Mouse (Mus musculus): Measurements from ENCODE around the gene Otud7b. TPM values are rescaled to one million over a fixed set of nuclear protein-coding genes. Genes with fewer than 3 reads are reported as not detected.

Gene Otud7b
- 16.0 and 17.8 TPM in 2 replicates for polyA plus RNA-seq (2012; rRNA removed)

DNA sequence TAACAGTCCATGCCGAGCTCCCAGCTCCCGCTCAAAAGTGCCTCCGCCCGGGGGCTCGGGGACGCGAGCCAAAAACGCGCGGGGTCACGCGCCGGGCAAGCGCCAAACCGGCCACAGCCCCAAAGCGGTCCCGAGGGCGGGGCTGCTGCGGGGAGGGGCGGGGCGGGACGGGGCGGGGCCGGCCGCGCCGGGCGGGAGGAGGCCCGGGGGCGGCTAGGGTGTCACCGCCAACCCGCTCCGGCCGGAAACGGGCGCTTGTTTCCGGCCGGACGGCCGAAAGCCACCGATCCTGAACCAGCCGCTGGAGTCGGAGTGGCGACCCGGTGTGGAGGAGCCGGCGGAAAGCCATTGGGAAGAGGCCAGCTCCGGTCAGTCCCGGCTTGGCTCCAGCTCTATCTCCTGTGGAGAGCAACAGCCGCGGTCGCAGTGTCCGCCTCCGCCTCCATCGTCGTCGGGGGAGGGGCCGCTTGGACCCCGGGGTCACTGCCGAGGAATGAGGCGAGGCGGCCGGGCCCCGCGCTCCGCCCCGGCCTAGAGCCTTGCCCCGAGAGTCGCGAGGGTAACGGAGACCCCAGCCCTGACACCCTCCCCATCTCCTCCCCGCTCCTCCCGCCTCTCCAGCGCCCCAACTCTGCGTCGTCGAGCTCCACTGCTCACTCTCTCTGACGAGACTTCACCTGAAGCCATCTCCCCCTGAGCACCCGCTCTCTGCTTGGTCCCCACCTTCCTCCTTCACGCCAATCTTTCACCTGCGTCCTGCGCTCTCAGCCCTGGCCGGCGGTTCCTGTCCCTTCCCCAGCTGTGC, at the start of gene Otud7b:
Gene Otud7b, plus strand, starts transcription at position 267 of the 805 bp plus-strand sequence.

DNA sequence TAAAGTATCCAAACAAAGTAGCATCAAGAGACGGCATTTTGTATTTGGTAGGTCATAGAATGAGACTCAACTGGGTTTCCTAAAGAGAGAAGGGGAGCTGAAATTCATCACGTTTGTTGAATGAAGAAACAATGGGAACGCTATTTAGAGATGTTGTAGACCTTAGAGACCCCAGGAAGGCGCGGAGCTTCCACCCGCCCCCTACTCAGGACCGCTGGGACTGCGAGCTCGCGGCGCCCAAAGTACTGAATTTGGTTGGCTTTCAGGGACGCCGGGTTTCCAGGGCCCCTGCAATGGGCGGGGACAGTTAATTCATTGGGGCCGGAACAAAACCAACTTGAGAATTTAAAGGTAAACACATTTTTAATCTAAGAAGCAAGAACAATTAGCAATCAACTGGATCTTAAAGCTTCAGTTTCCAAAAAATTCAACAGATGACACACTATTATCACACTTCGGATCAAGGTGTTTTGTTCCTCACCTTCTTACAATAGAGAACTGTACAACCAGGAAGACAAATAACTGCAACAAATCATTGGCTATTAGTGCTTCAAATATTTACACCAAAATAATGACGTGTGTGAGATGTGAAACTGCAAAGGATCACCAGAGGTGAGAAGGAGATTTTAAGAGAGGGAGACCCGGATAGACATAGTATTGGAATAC, 46.0 kb upstream of the Otud7b start, which contains the start of gene Vps45:
Gene Vps45, minus strand, starts transcription at position 236 of the 666 bp plus-strand sequence.

DNA sequence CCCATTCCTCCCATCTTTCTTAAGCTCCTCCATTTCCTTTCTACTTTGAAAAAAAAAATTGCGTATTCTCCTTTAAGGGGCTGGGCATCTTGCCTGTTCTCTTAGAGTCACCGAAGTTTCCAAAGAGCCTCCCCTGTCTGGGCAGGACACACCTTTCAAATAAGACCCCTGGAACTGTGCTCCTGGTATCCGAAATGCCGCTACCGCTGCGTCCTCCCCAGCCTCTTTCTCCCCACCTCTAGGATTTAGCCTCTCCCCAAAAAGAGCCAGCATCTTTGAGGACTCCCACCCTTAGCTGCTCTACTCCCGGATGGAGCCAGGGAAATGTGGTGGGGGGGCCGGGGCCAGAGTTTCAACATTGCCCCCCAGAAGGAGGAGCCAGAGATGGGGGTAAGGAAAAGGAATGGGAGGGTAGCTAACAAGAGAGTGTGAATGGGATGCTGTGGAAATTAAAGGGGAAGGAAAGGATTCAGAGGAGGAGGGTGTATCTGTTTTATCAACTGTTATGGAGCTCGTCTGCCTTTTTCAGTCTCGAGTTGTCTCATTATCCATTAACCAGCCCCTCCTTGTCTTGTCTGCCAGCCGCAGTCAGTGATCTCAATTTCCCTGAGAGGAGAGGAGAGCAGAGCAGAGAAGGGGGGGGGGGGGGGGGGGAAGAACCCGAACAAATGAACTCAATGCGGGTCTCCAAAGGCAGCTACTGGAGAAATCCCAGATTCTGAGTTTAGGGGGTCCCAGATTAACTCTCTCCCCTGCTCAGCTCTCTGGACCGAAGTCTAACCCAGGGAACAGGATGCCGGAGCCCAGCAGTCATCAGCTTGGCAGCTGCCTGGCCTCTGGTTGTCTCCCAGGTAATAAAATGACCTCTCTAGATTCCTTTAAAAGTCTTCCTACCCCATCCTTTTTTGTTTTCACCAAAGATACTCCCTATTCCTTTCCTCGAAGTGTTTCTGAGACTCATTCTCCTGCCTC, 57.8 kb downstream of the Otud7b start, which contains the start of gene Mtmr11:
Gene Mtmr11, plus strand, starts transcription at position 136 of the 972 bp plus-strand sequence.

DNA sequence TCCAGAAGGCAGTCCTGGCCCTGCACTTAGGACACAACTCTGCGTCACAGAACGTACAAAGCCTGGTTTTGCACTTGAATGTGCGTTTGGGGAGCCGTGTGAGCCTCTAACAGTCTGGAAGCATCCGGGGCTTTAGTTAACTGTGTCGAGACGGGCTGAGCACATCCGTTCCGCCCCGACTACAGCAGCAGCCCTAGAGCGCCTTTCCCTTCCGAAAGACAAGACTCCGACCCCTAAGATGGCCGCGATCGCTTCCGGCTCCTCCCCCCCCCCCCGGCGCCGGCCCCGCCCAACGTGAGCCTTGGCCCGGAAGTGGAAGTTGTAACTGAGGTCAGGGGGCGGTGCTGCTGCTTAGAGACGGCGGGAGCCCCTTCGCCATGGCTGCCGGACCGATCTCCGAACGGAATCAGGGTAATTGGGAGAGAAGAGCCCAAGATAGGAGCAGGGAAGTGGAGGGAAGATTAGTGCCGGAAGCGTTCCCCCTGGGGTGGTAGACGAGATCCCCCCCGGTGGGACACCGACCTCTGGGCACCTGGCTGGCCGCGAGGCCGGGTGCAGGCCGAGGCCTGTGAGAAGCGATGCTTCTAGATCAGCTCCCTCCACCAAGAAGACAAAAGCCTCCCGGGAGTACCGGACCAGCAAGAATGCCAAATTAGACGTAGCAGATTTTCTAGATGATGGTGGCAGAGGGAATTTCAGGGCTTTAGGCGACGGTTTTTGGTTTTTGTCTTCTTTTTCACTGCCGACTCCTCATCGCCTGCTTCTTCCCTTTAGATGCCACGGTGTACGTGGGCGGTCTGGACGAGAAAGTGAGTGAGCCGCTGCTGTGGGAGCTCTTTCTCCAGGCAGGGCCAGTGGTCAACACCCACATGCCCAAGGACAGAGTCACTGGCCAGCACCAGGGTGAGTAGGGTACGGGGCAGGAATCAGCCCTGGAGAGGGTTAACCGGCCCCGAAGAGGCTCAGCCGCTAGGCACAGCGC, 68.2 kb downstream of the Otud7b start, which contains the start of gene Sf3b4:
Gene Sf3b4, plus strand, starts transcription at position 136 of the 982 bp plus-strand sequence.

DNA sequence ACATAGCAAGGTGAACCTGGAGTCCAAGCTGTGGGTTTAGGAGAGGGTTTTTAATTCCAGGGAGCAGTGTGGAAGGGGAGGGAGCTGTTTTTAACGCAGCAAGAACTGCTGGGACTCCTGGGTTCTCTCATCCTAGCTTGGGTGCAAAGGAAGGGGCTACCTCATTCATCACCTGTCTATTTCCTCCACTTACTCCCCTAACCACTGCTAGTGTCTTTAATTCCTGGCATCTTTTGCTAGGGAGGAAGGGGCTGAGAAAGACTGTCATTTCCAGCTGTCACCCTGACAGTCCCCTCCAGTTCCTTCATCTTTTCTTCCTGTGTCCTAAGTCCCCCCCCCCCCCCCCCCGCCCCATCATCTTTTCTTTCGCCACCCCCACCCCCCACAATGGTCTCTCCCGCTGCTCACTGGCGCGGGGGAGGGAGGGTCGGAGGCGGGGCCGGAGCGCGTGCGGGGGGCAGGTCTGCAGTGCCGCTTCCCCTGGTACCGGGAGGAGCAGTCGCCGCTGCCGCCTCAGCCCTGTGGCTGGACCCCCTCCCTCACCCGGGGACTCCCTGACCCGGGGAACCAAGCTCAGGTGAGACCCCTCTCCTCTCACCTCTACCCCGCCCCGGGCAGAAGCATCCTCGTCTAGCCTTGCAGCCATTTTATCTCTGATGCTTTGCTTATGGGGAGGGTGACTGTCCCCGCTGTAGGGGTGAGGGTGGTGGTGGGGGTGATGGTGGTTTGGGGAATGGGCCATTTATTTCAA, 76.6 kb downstream of the Otud7b start, which contains the start of gene Sv2a:
Gene Sv2a, plus strand, starts transcription at position 425 of the 751 bp plus-strand sequence.

Other genes starting within 250 kb of the Otud7b start
- 4.4 and 5.8 TPM in 2 replicates for gene Prpf3, start 248.6 kb upstream of the Otud7b start, polyA plus RNA-seq (2012; rRNA removed)
- gene Mrps21, start 233.0 kb upstream of the Otud7b start, polyA plus RNA-seq (2012; rRNA removed): 46.5 and 49.5 TPM in 2 replicates
- 1.6 and 2.0 TPM in 2 replicates for gene Ciart, start 222.3 kb upstream of the Otud7b start, polyA plus RNA-seq (2012; rRNA removed)
- 1.3 and 3.2 TPM in 2 replicates for gene BC028528, start 212.5 kb upstream of the Otud7b start, polyA plus RNA-seq (2012; rRNA removed)
- 185 and 295 TPM in 2 replicates for gene Aph1a, start 210.6 kb upstream of the Otud7b start, polyA plus RNA-seq (2012; rRNA removed)
- 1.0 and 1.2 TPM in 2 replicates for gene Car14, start 199.8 kb upstream of the Otud7b start, polyA plus RNA-seq (2012; rRNA removed)
- gene Anp32e, start 175.3 kb upstream of the Otud7b start, polyA plus RNA-seq (2012; rRNA removed): 4.6 and 12.0 TPM in 2 replicates
- 30.2 and 42.1 TPM in 2 replicates for gene Plekho1, start 108.5 kb upstream of the Otud7b start, polyA plus RNA-seq (2012; rRNA removed)
- 3.4 and 4.2 TPM in 2 replicates for gene Vps45, start 46.1 kb upstream of the Otud7b start, polyA plus RNA-seq (2012; rRNA removed)
- gene Mtmr11, start 57.5 kb downstream of the Otud7b start, polyA plus RNA-seq (2012; rRNA removed): 38.7 and 44.7 TPM in 2 replicates
- gene Sf3b4, start 67.8 kb downstream of the Otud7b start, polyA plus RNA-seq (2012; rRNA removed): 72.6 and 80.8 TPM in 2 replicates
- 2.3 and 2.5 TPM in 2 replicates for gene Sv2a, start 76.6 kb downstream of the Otud7b start, polyA plus RNA-seq (2012; rRNA removed)
- gene Bola1, start 115.2 kb downstream of the Otud7b start, polyA plus RNA-seq (2012; rRNA removed): 73.9 and 91.3 TPM in 2 replicates
- 1.8 and 8.0 TPM in 2 replicates for gene Hist2h2ab, start 115.3 kb downstream of the Otud7b start, polyA plus RNA-seq (2012; rRNA removed)
- gene Hist2h2ac, start 116.4 kb downstream of the Otud7b start, polyA plus RNA-seq (2012; rRNA removed): 18.8 and 23.5 TPM in 2 replicates
- gene Hist2h2be, start 116.6 kb downstream of the Otud7b start, polyA plus RNA-seq (2012; rRNA removed): 4.2 and 4.6 TPM in 2 replicates
- 105 and 114 TPM in 2 replicates for gene Hist2h3c2, start 134.6 kb downstream of the Otud7b start, polyA plus RNA-seq (2012; rRNA removed)
- 291 and 333 TPM in 2 replicates for gene Hist2h2aa2, start 135.7 kb downstream of the Otud7b start, polyA plus RNA-seq (2012; rRNA removed)
- 316 and 418 TPM in 2 replicates for gene Hist2h2aa1, start 141.0 kb downstream of the Otud7b start, polyA plus RNA-seq (2012; rRNA removed)
- gene Hist2h3c1, start 142.2 kb downstream of the Otud7b start, polyA plus RNA-seq (2012; rRNA removed): not detected in 2 replicates
- 6.2 and 7.7 TPM in 2 replicates for gene Hist2h4, start 158.8 kb downstream of the Otud7b start, polyA plus RNA-seq (2012; rRNA removed)
- gene Hist2h3b, start 164.1 kb downstream of the Otud7b start, polyA plus RNA-seq (2012; rRNA removed): 93.7 and 97.1 TPM in 2 replicates
- 9.4 and 9.5 TPM in 2 replicates for gene Hist2h2bb, start 165.2 kb downstream of the Otud7b start, polyA plus RNA-seq (2012; rRNA removed)
- 1.2 and 1.6 TPM in 2 replicates for gene Fcgr1, start 189.4 kb downstream of the Otud7b start, polyA plus RNA-seq (2012; rRNA removed)

All from colon, adult 2 months (tissue).